Mouse (Mus musculus): Measurements from ENCODE around the gene Ddhd1. TPM values are rescaled to one million over a fixed set of nuclear protein-coding genes. Genes with fewer than 3 reads are reported as not detected.

Ddhd1 gene
- total RNA-seq, 1 experiment: 12.4 TPM

DNA sequence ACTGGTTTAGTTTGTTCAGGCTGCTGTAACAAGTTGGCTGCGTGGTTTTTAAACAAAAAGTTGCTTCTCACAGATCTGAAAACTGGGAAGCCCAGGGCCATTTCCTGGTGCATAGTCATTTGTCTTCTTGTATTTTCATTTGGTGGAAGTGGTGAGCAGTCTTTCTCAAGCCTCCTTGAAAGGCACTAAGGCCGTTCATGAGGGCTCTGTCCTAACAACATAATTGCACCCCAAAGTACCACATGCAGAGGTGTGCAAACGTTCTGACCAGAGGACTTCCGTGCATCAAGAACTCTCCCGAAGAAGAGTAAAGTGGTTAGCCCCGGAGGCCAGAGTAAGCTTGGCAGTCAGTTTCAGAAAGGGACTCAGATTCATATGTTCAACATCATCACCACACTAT, 18.8 kb upstream of the Ddhd1 start:
- in situ Hi-C loops (cut with MboI; ENCODE audit: low sequenced_read_pairs in 2 of 2, unreplicated experiment in 2 of 2): no loop called here
- no peak overlapping the region for H3K4me3 ChIP-seq (ENCODE audit: insufficient read depth in 1 of 2, low read depth in 1 of 2, low read length in 2 of 2, poor library complexity in 1 of 2, severe bottlenecking in 1 of 2)
- no peaks in the 10 kb centered on the region for H3K4me1 ChIP-seq (ENCODE audit: control insufficient read depth in 2 of 2, insufficient read depth in 2 of 2, low read length in 2 of 2, poor library complexity in 1 of 2)
- no peak for TF ChIP-seq ZC3H11A (IDR thresholded peaks at IDR 0.05; ENCODE audit: borderline replicate concordance, low read depth, low read length)
- no peak overlapping the region for H3K9ac ChIP-seq (ENCODE audit: insufficient read depth, low read depth, low read length, poor library complexity, severe bottlenecking)
- H3K9me3 ChIP-seq (ENCODE audit: control insufficient read depth, insufficient read depth, low read depth, low read length): no peaks in the 10 kb centered on the region
- H3K27ac ChIP-seq (ENCODE audit: insufficient read depth, low read depth, low read length, poor library complexity, severe bottlenecking): no peak overlapping the region
- no peaks in the 10 kb centered on the region for H3K36me3 ChIP-seq (ENCODE audit: control insufficient read depth, insufficient read depth, low read length, poor library complexity, severe bottlenecking)
- DNase-seq (ENCODE audit: low read depth, low spot score): no peak

DNA sequence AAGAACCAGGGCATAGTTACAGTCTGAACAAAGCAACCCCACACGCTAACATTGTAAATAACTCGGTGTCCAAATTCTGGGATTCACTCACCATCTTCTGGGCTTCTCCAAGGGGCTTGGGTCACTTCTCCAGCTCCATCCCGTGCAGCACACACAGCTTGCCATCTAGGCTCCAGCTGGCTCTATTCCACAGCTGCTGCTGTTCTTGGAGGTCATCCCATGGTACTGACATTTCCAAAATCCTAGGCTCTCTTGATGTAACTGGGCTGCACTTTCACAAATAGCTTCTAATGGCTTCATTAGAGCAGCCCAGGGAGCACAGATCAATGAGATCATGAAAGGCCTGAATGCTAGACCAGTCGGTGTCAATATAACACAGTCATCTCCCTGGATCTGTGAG, 10.4 kb upstream of the Ddhd1 start:
- Histone ChIP-seq H3K9me3 (ENCODE audit: control insufficient read depth, insufficient read depth, low read depth, low read length) (no peaks in the 10 kb centered on the region), H3K9ac (ENCODE audit: insufficient read depth, low read depth, low read length, poor library complexity, severe bottlenecking) (no peak overlapping the region), H3K4me3 (ENCODE audit: insufficient read depth in 1 of 2, low read depth in 1 of 2, low read length in 2 of 2, poor library complexity in 1 of 2, severe bottlenecking in 1 of 2) (no peak overlapping the region), H3K4me1 (ENCODE audit: control insufficient read depth in 2 of 2, insufficient read depth in 2 of 2, low read length in 2 of 2, poor library complexity in 1 of 2) (no peaks in the 10 kb centered on the region), H3K36me3 (ENCODE audit: control insufficient read depth, insufficient read depth, low read length, poor library complexity, severe bottlenecking) (no peaks in the 10 kb centered on the region), H3K27ac (ENCODE audit: insufficient read depth, low read depth, low read length, poor library complexity, severe bottlenecking) (no peak overlapping the region)
- TF ChIP-seq ZNF384 (IDR thresholded peaks at IDR 0.05; ENCODE audit: low read depth, low read length): no peak
- no peak for TF ChIP-seq ZC3H11A (IDR thresholded peaks at IDR 0.05; ENCODE audit: borderline replicate concordance, low read depth, low read length)
- TF ChIP-seq MAFK (IDR thresholded peaks at IDR 0.05; ENCODE audit: insufficient read depth, low read depth, low read length): no peak
- no peak for TF ChIP-seq CHD2 (IDR thresholded peaks at IDR 0.05; ENCODE audit: low read depth, low read length)
- no peak for TF ChIP-seq HCFC1 (IDR thresholded peaks at IDR 0.05; ENCODE audit: borderline replicate concordance, insufficient read depth, low read length)
- DNase-seq (ENCODE audit: low read depth, low spot score): no peak
- in situ Hi-C loops (cut with MboI; ENCODE audit: low sequenced_read_pairs in 2 of 2, unreplicated experiment in 2 of 2): no loop called here

DNA sequence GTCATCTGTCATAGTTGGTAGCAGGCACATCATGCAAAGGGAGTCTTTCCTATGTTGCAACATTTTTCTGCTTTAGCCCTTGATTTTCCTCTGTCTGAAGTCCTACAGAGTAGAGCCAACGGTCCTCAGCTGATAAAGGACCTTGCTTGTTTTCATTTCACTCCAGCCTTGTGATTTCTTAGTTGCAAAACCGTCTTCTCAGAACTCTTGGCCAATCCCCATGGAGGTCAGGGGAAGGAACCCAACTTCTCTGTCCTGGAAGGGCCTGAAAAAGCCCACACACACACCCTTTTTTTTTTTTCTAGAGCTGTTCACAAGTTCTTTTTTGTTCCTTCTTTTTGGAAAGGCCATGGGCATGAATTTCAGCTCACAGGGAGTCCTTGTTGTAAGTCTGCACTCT, 9.3 kb upstream of the Ddhd1 start:
- in situ Hi-C loops (cut with MboI; ENCODE audit: low sequenced_read_pairs in 2 of 2, unreplicated experiment in 2 of 2): no loop called here
- no peaks in the 10 kb centered on the region for H3K36me3 ChIP-seq (ENCODE audit: control insufficient read depth, insufficient read depth, low read length, poor library complexity, severe bottlenecking)
- no peak for DNase-seq (ENCODE audit: low read depth, low spot score)
- H3K9me3 ChIP-seq (ENCODE audit: control insufficient read depth, insufficient read depth, low read depth, low read length): no peaks in the 10 kb centered on the region
- no peak for TF ChIP-seq ZNF384 (IDR thresholded peaks at IDR 0.05; ENCODE audit: low read depth, low read length)
- TF ChIP-seq MAFK (IDR thresholded peaks at IDR 0.05; ENCODE audit: insufficient read depth, low read depth, low read length): no peak
- no peak for TF ChIP-seq HCFC1 (IDR thresholded peaks at IDR 0.05; ENCODE audit: borderline replicate concordance, insufficient read depth, low read length)
- no peak for TF ChIP-seq ZC3H11A (IDR thresholded peaks at IDR 0.05; ENCODE audit: borderline replicate concordance, low read depth, low read length)
- no peak for TF ChIP-seq CHD2 (IDR thresholded peaks at IDR 0.05; ENCODE audit: low read depth, low read length)
- H3K4me3 ChIP-seq (ENCODE audit: insufficient read depth in 1 of 2, low read depth in 1 of 2, low read length in 2 of 2, poor library complexity in 1 of 2, severe bottlenecking in 1 of 2): no peak overlapping the region
- H3K27ac ChIP-seq (ENCODE audit: insufficient read depth, low read depth, low read length, poor library complexity, severe bottlenecking): no peak overlapping the region
- no peaks in the 10 kb centered on the region for H3K4me1 ChIP-seq (ENCODE audit: control insufficient read depth in 2 of 2, insufficient read depth in 2 of 2, low read length in 2 of 2, poor library complexity in 1 of 2)
- H3K9ac ChIP-seq (ENCODE audit: insufficient read depth, low read depth, low read length, poor library complexity, severe bottlenecking): no peak overlapping the region

DNA sequence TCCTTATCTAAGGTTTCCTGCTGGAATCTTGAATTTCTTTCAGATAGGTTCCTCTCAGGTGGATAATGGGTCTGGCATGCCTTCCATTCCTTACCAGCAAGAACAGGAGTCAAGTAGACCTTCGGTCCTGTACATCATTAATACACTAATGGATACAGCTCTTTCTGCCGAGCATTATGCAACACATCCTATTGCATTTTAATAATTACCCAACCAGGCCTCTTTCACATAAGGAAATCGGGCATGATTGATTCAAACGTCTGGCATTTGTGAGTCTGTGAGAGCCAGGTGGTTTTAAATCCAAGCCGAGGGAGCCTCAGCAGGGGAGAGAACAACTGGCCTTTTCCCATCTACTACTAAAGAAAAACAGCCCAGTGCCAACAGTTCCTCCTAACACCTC, 3.6 kb upstream of the Ddhd1 start:
- Histone ChIP-seq H3K27ac (ENCODE audit: insufficient read depth, low read depth, low read length, poor library complexity, severe bottlenecking) (no peak overlapping the region), H3K9ac (ENCODE audit: insufficient read depth, low read depth, low read length, poor library complexity, severe bottlenecking) (no peak overlapping the region), H3K4me3 (ENCODE audit: insufficient read depth in 1 of 2, low read depth in 1 of 2, low read length in 2 of 2, poor library complexity in 1 of 2, severe bottlenecking in 1 of 2) (no peak overlapping the region), H3K4me1 (ENCODE audit: control insufficient read depth in 2 of 2, insufficient read depth in 2 of 2, low read length in 2 of 2, poor library complexity in 1 of 2) (peaks cover 0 to 3% of the 10 kb centered on the region in 2 experiments; a peak in 1 of 4 replicates), H3K9me3 (ENCODE audit: control insufficient read depth, insufficient read depth, low read depth, low read length) (no peaks in the 10 kb centered on the region), H3K36me3 (ENCODE audit: control insufficient read depth, insufficient read depth, low read length, poor library complexity, severe bottlenecking) (no peaks in the 10 kb centered on the region)
- DNase-seq (ENCODE audit: low read depth, low spot score): no peak
- TF ChIP-seq CHD2 (IDR thresholded peaks at IDR 0.05; ENCODE audit: low read depth, low read length) (no peak), ZC3H11A (IDR thresholded peaks at IDR 0.05; ENCODE audit: borderline replicate concordance, low read depth, low read length) (no peak), HCFC1 (IDR thresholded peaks at IDR 0.05; ENCODE audit: borderline replicate concordance, insufficient read depth, low read length) (no peak), ZNF384 (IDR thresholded peaks at IDR 0.05; ENCODE audit: low read depth, low read length) (no peak), MAFK (IDR thresholded peaks at IDR 0.05; ENCODE audit: insufficient read depth, low read depth, low read length) (no peak)
- in situ Hi-C loops (cut with MboI; ENCODE audit: low sequenced_read_pairs in 2 of 2, unreplicated experiment in 2 of 2): no loop called here

DNA sequence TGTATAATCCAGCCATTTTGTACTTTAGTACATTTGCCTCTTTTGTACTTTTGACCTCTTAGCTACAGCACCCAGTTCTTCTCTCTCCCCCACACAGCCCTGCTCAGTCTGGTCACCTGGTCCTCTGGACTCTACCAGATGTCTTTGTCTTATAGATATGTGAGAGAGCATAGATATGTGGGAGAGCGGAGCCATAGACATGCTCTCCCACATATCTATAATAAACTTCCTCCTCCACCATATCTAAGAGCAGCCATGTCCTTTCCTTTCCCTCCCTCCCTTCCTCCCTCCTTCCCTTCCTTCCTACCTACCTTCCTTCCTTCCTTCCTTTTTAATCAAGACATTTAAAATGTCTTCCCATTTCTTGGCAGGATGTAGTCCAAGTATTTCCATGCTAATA, 2.4 kb upstream of the Ddhd1 start:
- Histone ChIP-seq H3K4me1 (ENCODE audit: control insufficient read depth in 2 of 2, insufficient read depth in 2 of 2, low read length in 2 of 2, poor library complexity in 1 of 2) (peaks cover 2 to 3% of the 10 kb centered on the region in 2 experiments; a peak in 2 of 4 replicates), H3K27ac (ENCODE audit: insufficient read depth, low read depth, low read length, poor library complexity, severe bottlenecking) (no peak overlapping the region), H3K9me3 (ENCODE audit: control insufficient read depth, insufficient read depth, low read depth, low read length) (no peaks in the 10 kb centered on the region), H3K4me3 (ENCODE audit: insufficient read depth in 1 of 2, low read depth in 1 of 2, low read length in 2 of 2, poor library complexity in 1 of 2, severe bottlenecking in 1 of 2) (no peak overlapping the region), H3K36me3 (ENCODE audit: control insufficient read depth, insufficient read depth, low read length, poor library complexity, severe bottlenecking) (no peaks in the 10 kb centered on the region), H3K9ac (ENCODE audit: insufficient read depth, low read depth, low read length, poor library complexity, severe bottlenecking) (no peak overlapping the region)
- no peak for DNase-seq (ENCODE audit: low read depth, low spot score)
- in situ Hi-C loops (cut with MboI; ENCODE audit: low sequenced_read_pairs in 2 of 2, unreplicated experiment in 2 of 2): no loop called here
- no peak for TF ChIP-seq CHD2 (IDR thresholded peaks at IDR 0.05; ENCODE audit: low read depth, low read length)
- TF ChIP-seq MAFK (IDR thresholded peaks at IDR 0.05; ENCODE audit: insufficient read depth, low read depth, low read length): no peak
- no peak for TF ChIP-seq ZNF384 (IDR thresholded peaks at IDR 0.05; ENCODE audit: low read depth, low read length)
- no peak for TF ChIP-seq HCFC1 (IDR thresholded peaks at IDR 0.05; ENCODE audit: borderline replicate concordance, insufficient read depth, low read length)
- TF ChIP-seq ZC3H11A (IDR thresholded peaks at IDR 0.05; ENCODE audit: borderline replicate concordance, low read depth, low read length): no peak
